Mouse (Mus musculus) MEL (cell line): ENCODE results near the gene Nrarp. TPM values are rescaled to one million over a fixed set of nuclear protein-coding genes. Genes with fewer than 3 reads are reported as not detected.

Experiments
- DNase-seq: peaks from one replicate; pipeline ENCODE4 v3.0.0; 2011; ENCODE audit warnings: low read depth, low spot score
- H3K27ac ChIP-seq: 2 replicates; pipeline ENCODE4 v1.5.1; 2012; ENCODE audit warnings: low read depth, mild to moderate bottlenecking, control low read depth, low read length, moderate library complexity; ENCODE audit not compliant: control insufficient read depth
- H3K27me3 ChIP-seq, 2 experiments: fragments of 150-350 bp in 1 of 2; sonication (generic) in 1 of 2; 2 replicates each; pipeline ENCODE4 v1.6.1; 2012; ENCODE audit warnings: low read length in 2 of 2, mild to moderate bottlenecking in 2 of 2, improper control_type of control experiment in 1 of 2, moderate library complexity in 1 of 2; ENCODE audit not compliant: insufficient read depth in 2 of 2, control insufficient read depth in 1 of 2
- H3K36me3 ChIP-seq, 2 experiments: 2 replicates each; pipeline ENCODE4 v1.6.1; 2012 to 2014; ENCODE audit warnings: low read length in 2 of 2, improper control_type of control experiment in 1 of 2, inconsistent platforms in 1 of 2, mild to moderate bottlenecking in 1 of 2; ENCODE audit not compliant: insufficient read depth in 2 of 2, control insufficient read depth in 1 of 2
- H3K4me1 ChIP-seq, 2 experiments: fragments of 150-350 bp in 1 of 2; sonication (generic) in 1 of 2; 2 replicates each; pipeline ENCODE4 v1.6.1; 2012; ENCODE audit warnings: low read length in 2 of 2, improper control_type of control experiment in 1 of 2, mild to moderate bottlenecking in 1 of 2; ENCODE audit not compliant: insufficient read depth in 2 of 2, control insufficient read depth in 1 of 2
- H3K4me3 ChIP-seq, 2 experiments: fragments of 150-350 bp in 1 of 2; sonication (generic) in 1 of 2; 2 replicates each; pipeline ENCODE4 v1.5.1; 2012; ENCODE audit warnings: low read depth in 2 of 2, low read length in 2 of 2, mild to moderate bottlenecking in 2 of 2, moderate library complexity in 2 of 2, control low read depth in 1 of 2, improper control_type of control experiment in 1 of 2; ENCODE audit not compliant: control insufficient read depth in 1 of 2, insufficient read depth in 1 of 2
- H3K79me2 ChIP-seq: 2 replicates; pipeline ENCODE4 v1.6.1; 2012; ENCODE audit warnings: mild to moderate bottlenecking, low read length, moderate library complexity; ENCODE audit not compliant: control insufficient read depth, poor library complexity, insufficient read depth
- H3K9ac ChIP-seq: 2 replicates; pipeline ENCODE4 v1.6.1; 2012; ENCODE audit warnings: low read depth, mild to moderate bottlenecking, control low read depth, low read length, moderate library complexity; ENCODE audit not compliant: control insufficient read depth, poor library complexity, severe bottlenecking
- H3K9me3 ChIP-seq: fragments of 150-350 bp; sonication (generic); replicated peaks from 2 replicates; pipeline ENCODE4 v1.6.1; 2012; ENCODE audit warnings: mild to moderate bottlenecking, low read length, improper control_type of control experiment, moderate library complexity; ENCODE audit not compliant: insufficient read depth
- BHLHE40 ChIP-seq: IDR thresholded peaks from 2 replicates; pipeline ENCODE4 v1.6.1; 2012; ENCODE audit warnings: low read depth, mild to moderate bottlenecking, inconsistent platforms, low read length, improper control_type of control experiment, borderline replicate concordance
- CHD1 ChIP-seq: IDR thresholded peaks from 2 replicates; pipeline ENCODE4 v1.6.1; 2012; ENCODE audit warnings: low read depth, mild to moderate bottlenecking, inconsistent platforms, low read length, improper control_type of control experiment
- CHD2 ChIP-seq: IDR thresholded peaks from 2 replicates; pipeline ENCODE4 v1.6.1; 2011; ENCODE audit warnings: low read length, improper control_type of control experiment
- CTCF ChIP-seq, 3 experiments: IDR thresholded peaks in 2 of 3; conservative IDR thresholded peaks in 1 of 3; 2 replicates each; pipeline ENCODE4 v1.5.1; 2011 to 2012; ENCODE audit warnings: low read length in 3 of 3, low read depth in 2 of 3, mild to moderate bottlenecking in 2 of 3, improper control_type of control experiment in 1 of 3, inconsistent platforms in 1 of 3, mixed read lengths in 1 of 3, moderate library complexity in 1 of 3; ENCODE audit not compliant: control insufficient read depth in 1 of 3, insufficient read depth in 1 of 3, poor library complexity in 1 of 3, severe bottlenecking in 1 of 3
- E2F4 ChIP-seq: IDR thresholded peaks from 2 replicates; pipeline ENCODE4 v1.6.1; 2011; ENCODE audit warnings: low read depth, low read length, improper control_type of control experiment, borderline replicate concordance
- ELF1 ChIP-seq: IDR thresholded peaks from 2 replicates; pipeline ENCODE4 v1.6.1; 2014; ENCODE audit warnings: low read depth, mild to moderate bottlenecking, inconsistent platforms, low read length, improper control_type of control experiment, moderate library complexity
- EP300 ChIP-seq, 2 experiments: IDR thresholded peaks; 2 replicates each; pipeline ENCODE4 v1.6.1; 2011; ENCODE audit warnings: improper control_type of control experiment in 2 of 2, low read length in 2 of 2, low read depth in 1 of 2, mild to moderate bottlenecking in 1 of 2
- ETS1 ChIP-seq: IDR thresholded peaks from 2 replicates; pipeline ENCODE4 v1.6.1; 2012; ENCODE audit warnings: low read depth, mild to moderate bottlenecking, inconsistent platforms, low read length, improper control_type of control experiment, moderate library complexity
- GABPA ChIP-seq: IDR thresholded peaks from 2 replicates; pipeline ENCODE4 v1.6.1; 2012; ENCODE audit warnings: low read depth, mild to moderate bottlenecking, inconsistent platforms, low read length, improper control_type of control experiment, moderate library complexity
- HCFC1 ChIP-seq: IDR thresholded peaks from 2 replicates; pipeline ENCODE4 v1.6.1; 2012; ENCODE audit warnings: low read depth, mild to moderate bottlenecking, inconsistent platforms, low read length, improper control_type of control experiment, moderate library complexity
- KAT2A ChIP-seq: conservative IDR thresholded peaks from 2 replicates; pipeline ENCODE4 v1.6.1; 2012; ENCODE audit warnings: low read depth, low read length, improper control_type of control experiment, inconsistent platforms
- MAFK ChIP-seq: IDR thresholded peaks from 2 replicates; pipeline ENCODE4 v1.6.1; 2011; ENCODE audit warnings: low read depth, mild to moderate bottlenecking, low read length, improper control_type of control experiment, borderline replicate concordance
- MAX ChIP-seq: IDR thresholded peaks from 2 replicates; pipeline ENCODE4 v1.6.1; 2011; ENCODE audit warnings: low read length, improper control_type of control experiment
- MAZ ChIP-seq: IDR thresholded peaks from 2 replicates; pipeline ENCODE4 v1.6.1; 2012; ENCODE audit warnings: low read depth, mild to moderate bottlenecking, inconsistent platforms, low read length, improper control_type of control experiment
- MEF2A ChIP-seq: IDR thresholded peaks from 2 replicates; pipeline ENCODE4 v1.6.1; 2014; ENCODE audit warnings: low read depth, mild to moderate bottlenecking, inconsistent platforms, low read length, improper control_type of control experiment; ENCODE audit not compliant: poor library complexity, insufficient replicate concordance, severe bottlenecking; ENCODE audit errors: extremely low read depth
- MXI1 ChIP-seq: IDR thresholded peaks from 2 replicates; pipeline ENCODE4 v1.6.1; 2011; ENCODE audit warnings: mild to moderate bottlenecking, low read depth, low read length, improper control_type of control experiment
- MYB ChIP-seq: IDR thresholded peaks from 2 replicates; pipeline ENCODE4 v1.6.1; 2011; ENCODE audit warnings: mild to moderate bottlenecking, low read depth, low read length, improper control_type of control experiment
- MYC ChIP-seq: IDR thresholded peaks from 2 replicates; pipeline ENCODE4 v1.6.1; 2011; ENCODE audit warnings: low read depth, mild to moderate bottlenecking, low read length, improper control_type of control experiment, moderate library complexity
- NELFE ChIP-seq: IDR thresholded peaks from 2 replicates; pipeline ENCODE4 v1.6.1; 2011; ENCODE audit warnings: low read depth, low read length, improper control_type of control experiment
- NRF1 ChIP-seq: IDR thresholded peaks from 2 replicates; pipeline ENCODE4 v1.6.1; 2014; ENCODE audit warnings: low read depth, mild to moderate bottlenecking, inconsistent platforms, low read length, improper control_type of control experiment, moderate library complexity; ENCODE audit not compliant: poor library complexity, insufficient read depth, severe bottlenecking
- POLR2A ChIP-seq, 2 experiments: IDR thresholded peaks; 2 replicates each; pipeline ENCODE4 v1.6.1; 2011 to 2012; ENCODE audit warnings: low read length in 2 of 2, mild to moderate bottlenecking in 2 of 2, control low read depth in 1 of 2, improper control_type of control experiment in 1 of 2, low read depth in 1 of 2, moderate library complexity in 1 of 2; ENCODE audit not compliant: control insufficient read depth in 1 of 2, insufficient read depth in 1 of 2, poor library complexity in 1 of 2
- POLR2AphosphoS2 ChIP-seq: IDR thresholded peaks from 2 replicates; pipeline ENCODE4 v1.6.1; 2011; ENCODE audit warnings: low read length, improper control_type of control experiment
- POLR2AphosphoS5 ChIP-seq: IDR thresholded peaks from 2 replicates; pipeline ENCODE4 v1.6.1; 2012; ENCODE audit warnings: low read depth, borderline replicate concordance, mild to moderate bottlenecking, inconsistent platforms, low read length, moderate library complexity, mixed read lengths
- RAD21 ChIP-seq: IDR thresholded peaks from 2 replicates; pipeline ENCODE4 v1.6.1; 2011; ENCODE audit warnings: mild to moderate bottlenecking, low read depth, low read length, improper control_type of control experiment
- RCOR1 ChIP-seq: IDR thresholded peaks from 2 replicates; pipeline ENCODE4 v1.6.1; 2012; ENCODE audit warnings: low read depth, mild to moderate bottlenecking, inconsistent platforms, low read length, improper control_type of control experiment
- SIN3A ChIP-seq: IDR thresholded peaks from 2 replicates; pipeline ENCODE4 v1.6.1; 2012; ENCODE audit warnings: low read length, improper control_type of control experiment, inconsistent platforms
- TAL1 ChIP-seq: IDR thresholded peaks from 2 replicates; pipeline ENCODE4 v1.6.1; 2012; ENCODE audit warnings: mild to moderate bottlenecking, inconsistent platforms, low read length, moderate library complexity, mixed read lengths
- TBP ChIP-seq: IDR thresholded peaks from 2 replicates; pipeline ENCODE4 v1.8.0; 2011; ENCODE audit warnings: low read depth, low read length, improper control_type of control experiment
- TCF12 ChIP-seq: IDR thresholded peaks from 2 replicates; pipeline ENCODE4 v1.6.1; 2014; ENCODE audit warnings: low read depth, mild to moderate bottlenecking, inconsistent platforms, low read length, improper control_type of control experiment, moderate library complexity
- USF1 ChIP-seq: IDR thresholded peaks from 2 replicates; pipeline ENCODE4 v1.6.1; 2014; ENCODE audit warnings: low read depth, mild to moderate bottlenecking, inconsistent platforms, low read length, improper control_type of control experiment, moderate library complexity
- USF2 ChIP-seq, 2 experiments: IDR thresholded peaks; 2 replicates each; pipeline ENCODE4 v1.6.1; 2011 to 2012; ENCODE audit warnings: improper control_type of control experiment in 2 of 2, low read length in 2 of 2, borderline replicate concordance in 1 of 2, inconsistent platforms in 1 of 2, low read depth in 1 of 2, mild to moderate bottlenecking in 1 of 2; ENCODE audit not compliant: insufficient read depth in 1 of 2
- ZC3H11A ChIP-seq: IDR thresholded peaks from 2 replicates; pipeline ENCODE4 v1.6.1; 2012; ENCODE audit warnings: low read depth, mild to moderate bottlenecking, inconsistent platforms, low read length, improper control_type of control experiment
- ZKSCAN1 ChIP-seq: IDR thresholded peaks from 2 replicates; pipeline ENCODE4 v1.6.1; 2012; ENCODE audit warnings: low read depth, mild to moderate bottlenecking, inconsistent platforms, low read length, improper control_type of control experiment, moderate library complexity
- ZMIZ1 ChIP-seq: IDR thresholded peaks from 2 replicates; pipeline ENCODE4 v1.6.1; 2012; ENCODE audit warnings: low read depth, mild to moderate bottlenecking, inconsistent platforms, low read length, improper control_type of control experiment, moderate library complexity
- polyA plus RNA-seq, 2 experiments: library from polyadenylated mRNA; stranded (reverse) in 1 of 2; unstranded in 1 of 2; fragments of >175 nt in 1 of 2; fragments of >200 nt in 1 of 2; gene quantifications; 2 replicates each; pipeline versions ENCODE4 v1.2.1 to v1.2.4; 2012; ENCODE audit warnings: low replicate concordance in 2 of 2, low read depth in 1 of 2; ENCODE audit not compliant: insufficient read length in 2 of 2, insufficient read depth in 1 of 2, missing spikeins in 1 of 2
- total RNA-seq: library from RNA; depleted of rRNA; stranded (reverse); fragments of 300-350 nt; gene quantifications from 2 replicates; pipeline ENCODE4 v1.2.3, GENCODE M21; 2012

Nrarp gene
- total and polyA plus RNA-seq, 3 experiments: 6.5 to 12.3 TPM; not detected in 1

DNA sequence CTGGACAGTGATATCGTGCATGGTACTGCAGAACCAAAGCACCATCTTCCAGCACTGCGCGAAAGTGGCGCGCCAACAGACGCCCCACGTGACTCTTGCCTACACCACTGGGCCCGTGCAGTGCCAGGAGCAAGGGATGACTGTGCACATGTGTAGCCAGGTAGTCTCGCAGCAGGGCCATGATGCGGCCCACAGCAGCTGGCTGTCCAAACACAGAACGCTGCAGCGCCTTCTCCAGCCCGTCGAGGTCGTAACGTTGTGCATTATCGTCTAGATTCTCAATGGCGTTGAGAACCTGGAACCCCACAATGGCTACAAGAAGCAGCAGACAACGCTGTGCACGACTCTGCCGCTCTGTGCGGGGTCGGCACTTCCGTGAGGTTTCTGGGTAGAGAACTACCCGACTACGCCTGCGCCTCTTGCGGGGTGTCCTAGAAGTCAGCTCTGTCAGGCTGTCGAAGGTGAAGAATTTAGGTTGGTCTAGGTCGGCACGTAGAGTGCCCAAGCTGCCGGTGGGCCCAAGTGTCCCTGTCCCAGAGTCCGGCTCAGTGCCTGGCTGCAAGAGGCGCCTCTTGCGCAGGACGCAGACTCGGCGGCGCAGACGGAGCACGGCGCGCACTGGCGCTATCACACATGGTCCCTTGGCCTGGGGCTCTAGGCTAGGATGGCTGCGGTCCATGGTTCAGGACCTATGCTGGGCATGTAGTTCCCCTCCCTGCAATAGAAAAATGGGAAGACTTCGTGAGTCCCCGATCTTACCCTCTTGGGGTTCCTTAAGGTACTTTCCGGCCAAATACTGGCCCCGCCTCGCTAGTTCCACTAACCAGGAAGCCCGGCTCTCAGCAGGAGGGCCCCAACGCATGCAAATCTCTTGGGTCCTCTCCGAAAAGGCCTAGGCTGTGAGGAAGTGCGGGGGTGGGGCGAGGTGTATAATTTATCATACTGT, 14.9 kb downstream of the Nrarp start:
- Histone ChIP-seq H3K27me3 (no peaks in the 10 kb centered on the region), H3K9ac (peak overlapping the region; percentile 87), H3K4me1 (peaks cover 6 to 32% of the 10 kb centered on the region in 2 experiments), H3K9me3 (no peaks in the 10 kb centered on the region), H3K27ac (peak overlapping the region; percentile 96), H3K36me3 (peaks cover 0 to 17% of the 10 kb centered on the region in 2 experiments; a peak in 2 of 4 replicates), H3K79me2 (peaks cover 21% of the 10 kb centered on the region), H3K4me3 (peak overlapping the region; percentile 57 to 72)
- peak; percentile 97 for DNase-seq
- TF ChIP-seq ETS1 (peak; percentile 64), TCF12 (0 out of 2 replicates have a peak, but pooled peaks have one; percentile 47), MAZ (no peak), MYC (peak; percentile 76), MEF2A (no peak), KAT2A (no peak; the same call in 1 of the 2 replicates), USF1 (peak; percentile 95), USF2 (IDR thresholded peaks at IDR 0.05; ENCODE audit: borderline replicate concordance in 1 of 2, insufficient read depth in 1 of 2, low read depth in 1 of 2, low read length in 2 of 2) (peak in 1 of 2 experiments; percentile 67; a peak in 3 of 4 replicates), E2F4 (peak; percentile 58; the same call in 1 of the 2 replicates), MXI1 (no peak; the same call in none of the 2 replicates), MAFK (no peak), ELF1 (peak; percentile 94), CHD2 (no peak), BHLHE40 (peak; percentile 50; the same call in 1 of the 2 replicates), NRF1 (peak; percentile 63; the same call in 1 of the 2 replicates), CTCF (IDR thresholded peaks at IDR 0.05 in 2 of 3, conservative IDR thresholded peaks at IDR 0.05 in 1 of 3; ENCODE audit: control insufficient read depth in 1 of 3, insufficient read depth in 1 of 3, low read depth in 2 of 3, low read length in 3 of 3, poor library complexity in 1 of 3, severe bottlenecking in 1 of 3) (no peak), ZMIZ1 (peak; percentile 85), EP300 (IDR thresholded peaks at IDR 0.05; ENCODE audit: low read depth in 1 of 2, low read length in 2 of 2) (peak in 1 of 2 experiments; percentile 33; a peak in 1 of 4 replicates), SIN3A (peak; percentile 53), POLR2A (IDR thresholded peaks at IDR 0.05; ENCODE audit: control insufficient read depth in 1 of 2, insufficient read depth in 1 of 2, low read depth in 1 of 2, low read length in 2 of 2, poor library complexity in 1 of 2) (peak; percentile 45 to 76), HCFC1 (peak; percentile 61), NELFE (peak; percentile 75), RAD21 (no peak), MAX (peak; percentile 91), TAL1 (no peak), ZC3H11A (no peak), RCOR1 (no peak; the same call in 1 of the 2 replicates), TBP (peak; percentile 68), MYB (no peak), POLR2AphosphoS2 (peak; percentile 59; the same call in 1 of the 2 replicates), ZKSCAN1 (no peak), CHD1 (no peak), POLR2AphosphoS5 (no peak), GABPA (no peak)
